Mouse (Mus musculus) heart, adult 11 months (tissue): ENCODE measurements at regions not wholly inside any gene's neighbourhood (a gene's known extent, or its start where the extent isn't known, plus 50 kb on each side); places are given as distances from the start of the nearest gene placed in this dataset.

ENCODE experiments used
- DNase-seq: peaks from one replicate; pipeline ENCODE4 v3.0.0; 2022

GRCm38 (mm10) chr5:129449931-129450573 is 51.0 kb upstream of the Sfswap start:
- no peak for DNase-seq
